In the genomic region with DNA sequence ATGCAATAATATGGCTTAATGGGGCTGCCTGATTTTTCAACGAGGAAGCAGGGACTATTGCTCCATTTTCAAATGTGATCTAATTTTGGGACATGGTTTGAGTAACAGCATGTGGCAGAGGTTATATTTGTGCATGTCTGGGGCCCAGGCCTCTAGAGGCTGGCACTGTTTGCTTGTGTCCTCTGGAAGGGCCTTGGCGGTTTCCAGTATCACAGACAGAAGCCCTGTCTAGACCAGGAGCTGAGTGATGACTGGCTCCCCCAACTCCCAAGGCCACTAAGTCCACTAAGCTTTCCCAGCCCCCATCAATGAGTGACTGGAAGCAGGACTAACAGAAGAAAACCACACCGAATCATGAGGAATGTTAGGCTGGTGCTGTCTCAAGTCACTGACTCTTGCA, we compare ENCODE assay signal across 16 mouse cellular contexts. TPM values are rescaled to one million over a fixed set of nuclear protein-coding genes. Genes with fewer than 3 reads are reported as not detected.
DNase-seq lines count a peak whose midpoint lies in the region; ATAC-seq and TF ChIP-seq lines count a peak whose summit lies in the region.
"Had no signal": no experiment of that assay in that cellular context is flagged by ENCODE, and none has a peak within 500 bp of the region (broad histone marks: within the 10 kb centered on the region; RNA-seq: fewer than 3 reads in every experiment).

No protein-coding gene starts in this region.

- H3K4me3 ChIP-seq in liver, postnatal 0 days (ENCODE audit: low read depth, low read length), result no peak overlapping the region
- no peak overlapping the region for H3K4me3 ChIP-seq in liver, embryonic 12.5 days
- no peak overlapping the region for H3K4me3 ChIP-seq in heart, adult 2 months
- H3K4me3 ChIP-seq: embryonic facial prominence, embryonic 13.5 days; forebrain, embryonic 15.5 days; liver, embryonic 15.5 days had no signal

- H3K36me3 ChIP-seq in liver, postnatal 0 days (replicated peaks; ENCODE audit: insufficient read depth, low read length), result no peaks in the 10 kb centered on the region
- H3K36me3 ChIP-seq in liver, embryonic 12.5 days, result no peaks in the 10 kb centered on the region
- H3K36me3 ChIP-seq in heart, adult 2 months (ENCODE audit: control insufficient read depth, insufficient read depth, low read length), result peaks cover 3% of the 10 kb centered on the region; the same call in 1 of the 2 replicates
- H3K36me3 ChIP-seq: embryonic facial prominence, embryonic 13.5 days; forebrain, embryonic 15.5 days; liver, embryonic 15.5 days had no signal

- no peak for TF ChIP-seq EP300 in liver, postnatal 0 days (IDR thresholded peaks at IDR 0.05; ENCODE audit: low read depth)
- TF ChIP-seq EP300 in heart, adult 2 months (IDR thresholded peaks at IDR 0.05; ENCODE audit: insufficient read depth, low read depth, low read length), result no peak

- no peak overlapping the region for H3K9ac ChIP-seq in liver, postnatal 0 days (replicated peaks)
- no peak overlapping the region for H3K9ac ChIP-seq in liver, embryonic 12.5 days
- H3K9ac ChIP-seq in heart, adult 2 months (ENCODE audit: low read depth, low read length), result no peak overlapping the region
- H3K9ac ChIP-seq: embryonic facial prominence, embryonic 13.5 days; forebrain, embryonic 15.5 days; liver, embryonic 15.5 days had no signal

- peak; percentile 75 for ATAC-seq in liver, postnatal 0 days
- ATAC-seq in liver, embryonic 12.5 days, result no peak
- ATAC-seq: forebrain, embryonic 15.5 days had no signal

- TF ChIP-seq CTCF in liver, postnatal 0 days (IDR thresholded peaks at IDR 0.05; ENCODE audit: low read depth), result no peak
- no peak for TF ChIP-seq CTCF in heart, adult 2 months (IDR thresholded peaks at IDR 0.05)

- H3K27ac ChIP-seq in liver, postnatal 0 days (ENCODE audit: low read depth), result no peak overlapping the region
- H3K27ac ChIP-seq in liver, embryonic 12.5 days, result no peak overlapping the region
- peak overlapping the region; percentile 48 for H3K27ac ChIP-seq in heart, adult 2 months
- H3K27ac ChIP-seq: embryonic facial prominence, embryonic 13.5 days; forebrain, embryonic 15.5 days; liver, embryonic 15.5 days had no signal

- no peak for DNase-seq in liver, postnatal 0 days
- DNase-seq in adrenal gland, postnatal 36 days, result peak; percentile 73 to 79
- peak; percentile 24 to 54 for DNase-seq in heart, adult 2 months
- peak; percentile 7 to 23 for DNase-seq in heart, postnatal 14 days
- no peak for DNase-seq in right cerebral cortex, postnatal 4 days
- no peak for DNase-seq in right cerebral cortex, postnatal 36 days (ENCODE audit: low spot score in 2 of 2)
- DNase-seq: cerebellum, adult 11-12 months; kidney, postnatal 10 days; layer of hippocampus, adult 9-11 months; left cerebral cortex, postnatal 4 days; thymus, adult 18-20 months had no signal

- no peaks in the 10 kb centered on the region for H3K4me1 ChIP-seq in liver, postnatal 0 days (ENCODE audit: insufficient read depth)
- no peaks in the 10 kb centered on the region for H3K4me1 ChIP-seq in liver, embryonic 12.5 days
- peaks cover 1% of the 10 kb centered on the region; the same call in 1 of the 2 replicates for H3K4me1 ChIP-seq in heart, adult 2 months (ENCODE audit: control insufficient read depth, insufficient read depth, low read length)
- H3K4me1 ChIP-seq: liver, embryonic 15.5 days had no signal

- 39% methylated on average over 3 of the region's 3 CpGs for WGBS in liver, postnatal 0 days (ENCODE audit: insufficient replicate concordance)
- WGBS in liver, embryonic 12.5 days (ENCODE audit: insufficient replicate concordance), result 64% methylated on average over 3 of the region's 3 CpGs
- WGBS in heart, adult 2 months, result 45% methylated on average over 3 of the region's 3 CpGs

- no peak overlapping the region for H3K4me2 ChIP-seq in liver, postnatal 0 days (ENCODE audit: low read depth, low read length)
- no peak overlapping the region for H3K4me2 ChIP-seq in liver, embryonic 12.5 days
- H3K4me2 ChIP-seq: embryonic facial prominence, embryonic 13.5 days; forebrain, embryonic 15.5 days; liver, embryonic 15.5 days had no signal

- no peaks in the 10 kb centered on the region for H3K27me3 ChIP-seq in liver, postnatal 0 days (ENCODE audit: insufficient read depth, low read length)
- no peaks in the 10 kb centered on the region for H3K27me3 ChIP-seq in liver, embryonic 12.5 days (replicated peaks)
- H3K27me3 ChIP-seq in heart, adult 2 months (ENCODE audit: control insufficient read depth, insufficient read depth, low read length), result no peaks in the 10 kb centered on the region
- H3K27me3 ChIP-seq: CH12.LX; embryonic facial prominence, embryonic 13.5 days; forebrain, embryonic 15.5 days; liver, embryonic 15.5 days had no signal

- no peak for TF ChIP-seq POLR2A in heart, adult 2 months (IDR thresholded peaks at IDR 0.05; ENCODE audit: insufficient read depth, low read depth, low read length)

- intact Hi-C loops in heart, adult 2 months (cut with DNase I), result no loop called here
- intact Hi-C loops in heart, postnatal 14 days (cut with DNase I), result no loop called here

- H3K9me3 ChIP-seq in liver, postnatal 0 days (ENCODE audit: low read length), result no peaks in the 10 kb centered on the region
- no peaks in the 10 kb centered on the region for H3K9me3 ChIP-seq in liver, embryonic 12.5 days (replicated peaks)
- H3K9me3 ChIP-seq: embryonic facial prominence, embryonic 13.5 days; forebrain, embryonic 15.5 days; liver, embryonic 15.5 days had no signal

- H3K79me2 ChIP-seq in heart, adult 2 months (replicated peaks; ENCODE audit: control insufficient read depth, insufficient read depth, low read length), result no peaks in the 10 kb centered on the region

RNA-seq across cellular contexts. Expression of a gene that starts 18.3 kb away (rescaled TPM):
- polyA plus RNA-seq in liver, postnatal 0 days (2015; fragmentation: Nextera tagmentation; extraction: Ambion mirVana), result 5.0 and 5.1 TPM in 2 replicates
- 7.9 and 8.2 TPM in 2 replicates for polyA plus RNA-seq in liver, embryonic 12.5 days (2016; fragmentation: Nextera tagmentation; extraction: Ambion mirVana)
- 1 to 10 TPM; 7.9 to 9.6 TPM for total RNA-seq in adrenal gland, postnatal 36 days (2021)
- total RNA-seq in heart, adult 2 months (2021), result 1 to 10 TPM; 2.9 to 3.0 TPM
- 2.5 and 2.6 TPM in 2 replicates for polyA plus RNA-seq in heart, adult 2 months (2012; rRNA removed)
- total RNA-seq in heart, postnatal 14 days (2021), result 1 to 10 TPM; 3.5 TPM

Comparison
In these comparisons a context has a peak if more than half of its experiments do, and no peak if none do; other contexts are left out.
1. DNase-seq: peak in adrenal gland, postnatal 36 days (2 of 2), heart, adult 2 months (2 of 2) and heart, postnatal 14 days (2 of 2); none in liver, postnatal 0 days (single experiment), right cerebral cortex, postnatal 4 days (single experiment) and right cerebral cortex, postnatal 36 days (0 of 2).